11 mouse cellular contexts compared by ENCODE assay signal in genomic region chr16:96757588-96758313, GRCm38 (mm10).
DNase-seq lines count a peak whose midpoint lies in the region; ATAC-seq and TF ChIP-seq lines count a peak whose summit lies in the region.
"Had no signal": no experiment of that assay in that cellular context is flagged by ENCODE, and none has a peak within 500 bp of the region (broad histone marks: within the 10 kb centered on the region; RNA-seq: fewer than 3 reads in every experiment).

No protein-coding gene starts in this region.

- H3K4me2 ChIP-seq in embryonic facial prominence, embryonic 11.5 days (ENCODE audit: low read depth, low read length): no peak overlapping the region; the same call in 1 of the 2 replicates
- H3K4me2 ChIP-seq in lung, embryonic 14.5 days: no peak overlapping the region
- H3K4me2 ChIP-seq in hindbrain, embryonic 16.5 days (ENCODE audit: low read length): no peak overlapping the region; the same call in 1 of the 2 replicates
- H3K4me2 ChIP-seq: embryonic facial prominence, embryonic 15.5 days had no signal

- H3K36me3 ChIP-seq in embryonic facial prominence, embryonic 11.5 days (replicated peaks; ENCODE audit: control insufficient read depth, insufficient read depth, low read depth, low read length): no peaks in the 10 kb centered on the region
- H3K36me3 ChIP-seq in embryonic facial prominence, embryonic 10.5 days (replicated peaks): no peaks in the 10 kb centered on the region
- no peaks in the 10 kb centered on the region for H3K36me3 ChIP-seq in lung, embryonic 14.5 days (ENCODE audit: insufficient read depth)
- H3K36me3 ChIP-seq in hindbrain, embryonic 16.5 days (ENCODE audit: control insufficient read depth, insufficient read depth, low read length): no peaks in the 10 kb centered on the region
- H3K36me3 ChIP-seq: embryonic facial prominence, embryonic 15.5 days had no signal

- H3K9ac ChIP-seq in embryonic facial prominence, embryonic 11.5 days (replicated peaks; ENCODE audit: low read length): no peak overlapping the region; the same call in 1 of the 2 replicates
- H3K9ac ChIP-seq in lung, embryonic 14.5 days: no peak overlapping the region
- H3K9ac ChIP-seq in hindbrain, embryonic 16.5 days (ENCODE audit: low read depth, low read length): 0 out of 2 replicates have a peak overlapping the region, but pooled peaks have one; percentile 5
- H3K9ac ChIP-seq: embryonic facial prominence, embryonic 15.5 days had no signal

- no peak for TF ChIP-seq CTCF in lung, embryonic 14.5 days (IDR thresholded peaks at IDR 0.05; ENCODE audit: low read depth)

- H3K9me3 ChIP-seq in embryonic facial prominence, embryonic 11.5 days (replicated peaks; ENCODE audit: control insufficient read depth, low read length): no peaks in the 10 kb centered on the region
- no peaks in the 10 kb centered on the region for H3K9me3 ChIP-seq in embryonic facial prominence, embryonic 10.5 days
- H3K9me3 ChIP-seq in lung, embryonic 14.5 days (ENCODE audit: low read depth, low read length): no peaks in the 10 kb centered on the region
- H3K9me3 ChIP-seq in hindbrain, embryonic 16.5 days (ENCODE audit: control insufficient read depth, low read length): no peaks in the 10 kb centered on the region
- H3K9me3 ChIP-seq: embryonic facial prominence, embryonic 15.5 days had no signal

- 2% methylated on average over 9 of the region's 9 CpGs for WGBS in embryonic facial prominence, embryonic 11.5 days
- 2% methylated on average over 9 of the region's 9 CpGs for WGBS in embryonic facial prominence, embryonic 10.5 days
- 5% methylated on average over 9 of the region's 9 CpGs for WGBS in lung, embryonic 14.5 days
- 3% methylated on average over 9 of the region's 9 CpGs for WGBS in hindbrain, embryonic 16.5 days

- no peak overlapping the region for H3K27ac ChIP-seq in embryonic facial prominence, embryonic 11.5 days (replicated peaks; ENCODE audit: low read depth, low read length)
- H3K27ac ChIP-seq in embryonic facial prominence, embryonic 10.5 days (replicated peaks): no peak overlapping the region
- no peak overlapping the region for H3K27ac ChIP-seq in lung, embryonic 14.5 days (ENCODE audit: low read depth)
- peak overlapping the region; percentile 65 for H3K27ac ChIP-seq in hindbrain, embryonic 16.5 days (ENCODE audit: low read depth, low read length)
- H3K27ac ChIP-seq: embryonic facial prominence, embryonic 15.5 days; macrophage had no signal

- no peak for ATAC-seq in embryonic facial prominence, embryonic 11.5 days (replicated peaks; ENCODE audit: insufficient number of reproducible peaks, low FRiP score, low TSS enrichment, low read depth)
- no peak for ATAC-seq in lung, embryonic 14.5 days (ENCODE audit: insufficient read depth)
- ATAC-seq in hindbrain, embryonic 16.5 days: no peak

- H3K4me3 ChIP-seq in embryonic facial prominence, embryonic 11.5 days (ENCODE audit: low read depth, low read length): no peak overlapping the region
- no peak overlapping the region for H3K4me3 ChIP-seq in embryonic facial prominence, embryonic 10.5 days
- no peak overlapping the region for H3K4me3 ChIP-seq in lung, embryonic 14.5 days (ENCODE audit: low read depth, low read length)
- H3K4me3 ChIP-seq in hindbrain, embryonic 16.5 days (ENCODE audit: low read length): no peak overlapping the region
- H3K4me3 ChIP-seq: embryonic facial prominence, embryonic 15.5 days had no signal

- H3K4me1 ChIP-seq in embryonic facial prominence, embryonic 11.5 days (ENCODE audit: control insufficient read depth, insufficient read depth, low read length): no peaks in the 10 kb centered on the region; the same call in 1 of the 2 replicates
- H3K4me1 ChIP-seq in embryonic facial prominence, embryonic 10.5 days: peaks cover 37% of the 10 kb centered on the region
- no peaks in the 10 kb centered on the region for H3K4me1 ChIP-seq in lung, embryonic 14.5 days (ENCODE audit: insufficient read depth)
- H3K4me1 ChIP-seq in hindbrain, embryonic 16.5 days (ENCODE audit: control insufficient read depth, insufficient read depth, low read depth, low read length): peaks cover 40% of the 10 kb centered on the region

- DNase-seq in embryonic facial prominence, embryonic 11.5 days (ENCODE audit: low spot score): peak; percentile 7
- DNase-seq in embryonic facial prominence, embryonic 10.5 days (ENCODE audit: low spot score): no peak
- peak; percentile 21 for DNase-seq in lung, embryonic 14.5 days
- DNase-seq in lung, postnatal 4 days: no peak
- DNase-seq in retina, postnatal 1 day: peak; percentile 51
- DNase-seq in spleen, postnatal 36 days (ENCODE audit: low spot score in 2 of 2): no peak
- DNase-seq in thymus, postnatal 25 days: no peak
- DNase-seq: kidney, postnatal 36 days had no signal

- no peaks in the 10 kb centered on the region for H3K27me3 ChIP-seq in embryonic facial prominence, embryonic 11.5 days (ENCODE audit: control insufficient read depth, insufficient read depth, low read length)
- H3K27me3 ChIP-seq in embryonic facial prominence, embryonic 10.5 days (replicated peaks; ENCODE audit: low read depth, poor library complexity, severe bottlenecking): peaks cover 21% of the 10 kb centered on the region
- H3K27me3 ChIP-seq in lung, embryonic 14.5 days (ENCODE audit: insufficient read depth, low read length): 0 out of 2 replicates have a peak, but pooled peaks cover 2% of the 10 kb centered on the region
- no peaks in the 10 kb centered on the region for H3K27me3 ChIP-seq in hindbrain, embryonic 16.5 days (replicated peaks; ENCODE audit: control insufficient read depth, insufficient read depth, low read length)
- H3K27me3 ChIP-seq: embryonic facial prominence, embryonic 15.5 days had no signal

Comparison
In these comparisons a context has a peak if more than half of its experiments do, and no peak if none do; other contexts are left out.
1. DNase-seq: peak in embryonic facial prominence, embryonic 11.5 days (single experiment), lung, embryonic 14.5 days (single experiment) and retina, postnatal 1 day (single experiment); none in embryonic facial prominence, embryonic 10.5 days (single experiment), lung, postnatal 4 days (0 of 2), spleen, postnatal 36 days (0 of 2) and thymus, postnatal 25 days (single experiment).